Mouse (Mus musculus): ENCODE measurements around the gene Adh5.

GRCm38 (mm10) chr3:138448077-138448860 is 5.4 kb downstream of the Adh5 start:
- TF ChIP-seq POLR2A (IDR thresholded peaks at IDR 0.05; ENCODE audit: borderline replicate concordance, control insufficient read depth, low read depth, low read length): no peak
- no peak for TF ChIP-seq CTCF (IDR thresholded peaks at IDR 0.05; ENCODE audit: control insufficient read depth, insufficient read depth, low read length)
